Mouse (Mus musculus) frontal cortex, adult 2 months (tissue): ENCODE data around the gene Mast4. TPM values are rescaled to one million over a fixed set of nuclear protein-coding genes. Genes with fewer than 3 reads are reported as not detected.

Experiments used
- DNase-seq, 2 experiments: peaks; one replicate each; pipeline ENCODE4 v3.0.0; 2022; ENCODE audit warnings: low spot score in 1 of 2; ENCODE audit errors: extremely low spot score in 1 of 2
- polyA plus RNA-seq: library from polyadenylated mRNA; depleted of rRNA; stranded (reverse); fragments of >200 nt; gene quantifications from 2 replicates; pipeline ENCODE4 v1.2.3, GENCODE M21; 2012

The Mast4 gene
- polyA plus RNA-seq, 1 experiment = 18.2 TPM

GRCm38 (mm10) chr13:103245431-103245830, 88.9 kb downstream of the Mast4 start:
- no peak for DNase-seq

GRCm38 (mm10) chr13:103244053-103244452, 90.2 kb downstream of the Mast4 start:
- no peak for DNase-seq

- DNase-seq = no peak
These were observed 93.2 kb downstream of the Mast4 start for GRCm38 (mm10) chr13:103241092-103241491.

- no peak for DNase-seq
These were observed 94.6 kb downstream of the Mast4 start for GRCm38 (mm10) chr13:103239654-103240053.

GRCm38 (mm10) chr13:103238034-103238705, 96.1 kb downstream of the Mast4 start:
- no peak for DNase-seq

- no peak for DNase-seq
These were observed 102.1 kb downstream of the Mast4 start for GRCm38 (mm10) chr13:103232171-103232570.

- DNase-seq = no peak
These were observed 105.2 kb downstream of the Mast4 start for GRCm38 (mm10) chr13:103229069-103229468.

GRCm38 (mm10) chr13:103225895-103226815, 108.1 kb downstream of the Mast4 start:
- DNase-seq = no peak

GRCm38 (mm10) chr13:103225217-103225894, 108.9 kb downstream of the Mast4 start:
- DNase-seq = no peak

GRCm38 (mm10) chr13:103220479-103221064, 113.7 kb downstream of the Mast4 start:
- no peak for DNase-seq

GRCm38 (mm10) chr13:103219999-103220398, 114.3 kb downstream of the Mast4 start:
- DNase-seq = no peak

- no peak for DNase-seq
These were observed 116.8 kb downstream of the Mast4 start for GRCm38 (mm10) chr13:103217486-103217885.

- DNase-seq = no peak
These were observed 119.8 kb downstream of the Mast4 start for GRCm38 (mm10) chr13:103214506-103214905.

GRCm38 (mm10) chr13:103211953-103212352, 122.3 kb downstream of the Mast4 start:
- DNase-seq = peak; percentile 20 to 64

- peak; percentile 39 to 70 for DNase-seq
These were observed 122.8 kb downstream of the Mast4 start for GRCm38 (mm10) chr13:103211501-103211941.

GRCm38 (mm10) chr13:103210746-103211145, 123.6 kb downstream of the Mast4 start:
- DNase-seq = no peak

- DNase-seq = no peak
These were observed 127.1 kb downstream of the Mast4 start for GRCm38 (mm10) chr13:103207199-103207598.

- DNase-seq = peak in 1 of 2 experiments; percentile 17
These were observed 127.7 kb downstream of the Mast4 start for GRCm38 (mm10) chr13:103206644-103207043.

GRCm38 (mm10) chr13:103205191-103205590, 129.1 kb downstream of the Mast4 start:
- DNase-seq = no peak

GRCm38 (mm10) chr13:103203376-103203895, 130.9 kb downstream of the Mast4 start:
- peak in 1 of 2 experiments; percentile 46 for DNase-seq
